Mouse (Mus musculus) right cerebral cortex, adult 18-20 months (tissue): ENCODE measurements at regions not wholly inside any gene's neighbourhood (a gene's known extent, or its start where the extent isn't known, plus 50 kb on each side); places are given as distances from the start of the nearest gene placed in this dataset.
"Not testable (repeated sequence)": the region's sequence is repeated elsewhere in the genome, so short reads cannot be mapped to it uniquely, and the experiment has no call there.

Source experiments
- DNase-seq: peaks from one replicate; pipeline ENCODE4 v3.0.0; 2022; ENCODE audit warnings: mixed read lengths

GRCm38 (mm10) chr6:16365450-16365849, 532.8 kb downstream of the Tfec start:
- DNase-seq = no peak

- no peak for DNase-seq
Observed at GRCm38 (mm10) chr6:16362057-16362456, 536.2 kb downstream of the Tfec start.

GRCm38 (mm10) chr6:16359881-16360711, 538.1 kb downstream of the Tfec start:
- DNase-seq = not testable (repeated sequence)

- no peak for DNase-seq
Observed at GRCm38 (mm10) chr6:16359464-16359863, 538.8 kb downstream of the Tfec start.

GRCm38 (mm10) chr6:16333638-16334037, 564.6 kb downstream of the Tfec start:
- no peak for DNase-seq

- no peak for DNase-seq
Observed at GRCm38 (mm10) chr6:16314305-16315010, 583.8 kb downstream of the Tfec start.

GRCm38 (mm10) chr6:16312915-16313314, 585.3 kb downstream of the Tfec start:
- no peak for DNase-seq

- DNase-seq = peak; percentile 1
Observed at GRCm38 (mm10) chr6:16283328-16284072, 563.0 kb downstream of the Mdfic start.

GRCm38 (mm10) chr6:16281938-16282337, 561.5 kb downstream of the Mdfic start:
- no peak for DNase-seq
